Mouse (Mus musculus): Measurements from ENCODE around the gene Mug1. TPM values are rescaled to one million over a fixed set of nuclear protein-coding genes. Genes with fewer than 3 reads are reported as not detected.
"Not testable (repeated sequence)": the region's sequence is repeated elsewhere in the genome, so short reads cannot be mapped to it uniquely, and the experiment has no call there.

Mug1 gene
- not detected for total RNA-seq (2021)

- not testable (repeated sequence) for DNase-seq (ENCODE audit: extremely low spot score in 1 of 2, low spot score in 1 of 2)
These were observed at the start of gene Mug1 for GRCm38 (mm10) chr6:121838271-121838670. TSS of gene Mug1 (plus strand) at chr6:121838541.

DNA sequence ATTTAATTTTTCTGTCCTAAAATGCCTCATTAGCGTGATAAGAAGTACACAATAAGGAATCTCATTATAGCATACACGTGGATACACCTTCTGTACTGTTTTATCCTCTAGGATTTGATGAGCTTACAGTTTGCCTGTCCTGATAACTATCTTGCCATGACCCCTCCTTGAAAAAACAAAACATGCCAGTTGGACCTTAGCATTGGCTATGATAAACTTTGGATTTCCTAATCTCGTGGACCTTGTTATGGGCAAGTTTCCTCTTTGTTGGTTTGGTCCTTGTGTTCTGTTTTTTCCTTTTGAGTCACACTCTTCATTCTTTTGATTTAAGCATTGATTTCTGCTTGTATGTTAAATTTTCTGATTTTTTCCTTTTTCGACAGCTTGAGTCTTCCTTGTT lies 10.3 kb upstream of the Mug1 start:
- DNase-seq (ENCODE audit: extremely low spot score in 1 of 2, low spot score in 1 of 2), result no peak

DNA sequence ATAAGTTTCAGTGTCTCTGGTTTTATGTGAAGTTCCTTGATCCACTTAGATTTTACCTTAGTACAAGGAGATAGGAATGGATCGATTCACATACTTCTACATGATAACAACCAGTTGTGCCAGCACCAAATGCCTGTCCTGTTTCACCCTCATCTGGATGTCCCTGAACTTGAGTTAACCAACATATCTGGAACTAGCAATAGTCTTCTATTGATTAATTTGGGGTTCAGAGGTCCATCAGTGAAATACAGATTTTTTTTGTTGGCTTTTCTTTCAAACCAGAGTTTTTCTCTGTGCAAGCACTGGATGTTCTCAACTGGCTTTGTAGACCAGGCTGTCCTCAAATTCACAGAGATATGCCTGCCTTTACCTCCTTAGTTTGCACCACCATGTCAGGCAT lies 2.0 kb upstream of the Mug1 start:
- no peak for DNase-seq (ENCODE audit: extremely low spot score in 1 of 2, low spot score in 1 of 2)

DNA sequence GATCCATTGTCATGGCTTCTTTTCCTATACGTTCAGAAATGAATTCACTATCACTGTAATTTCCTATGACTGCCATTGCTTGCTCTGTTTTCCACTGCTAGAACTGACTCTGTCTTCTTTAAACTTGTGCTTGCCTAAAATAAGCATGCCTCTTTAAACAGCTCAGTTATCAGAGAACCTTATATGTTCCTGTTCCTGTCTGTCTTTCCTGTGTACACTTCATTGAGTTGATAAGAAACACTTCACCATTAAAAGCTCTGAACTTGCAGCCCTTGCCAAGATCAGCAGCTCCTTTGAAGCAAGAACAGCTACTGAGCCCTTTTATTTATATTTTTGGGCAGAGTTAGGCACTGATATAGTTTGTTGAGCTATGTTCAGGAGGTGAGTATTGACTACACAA lies 10.0 kb downstream of the Mug1 start:
- no peak for DNase-seq (ENCODE audit: extremely low spot score in 1 of 2, low spot score in 1 of 2)

Other genes starting within 250 kb of the Mug1 start
- 1 to 10 TPM; 2.9 to 3.3 TPM for gene A2m, start 203.2 kb upstream of the Mug1 start, total RNA-seq (2021)
- gene Gm7298, start 105.6 kb upstream of the Mug1 start, total RNA-seq (2021), result not detected
- gene Mug2, start 168.2 kb downstream of the Mug1 start, total RNA-seq (2021), result not detected

All from layer of hippocampus, postnatal 25 days (tissue).